Mouse (Mus musculus): ENCODE measurements around the gene Ergic1.

Gene Ergic1

DNA sequence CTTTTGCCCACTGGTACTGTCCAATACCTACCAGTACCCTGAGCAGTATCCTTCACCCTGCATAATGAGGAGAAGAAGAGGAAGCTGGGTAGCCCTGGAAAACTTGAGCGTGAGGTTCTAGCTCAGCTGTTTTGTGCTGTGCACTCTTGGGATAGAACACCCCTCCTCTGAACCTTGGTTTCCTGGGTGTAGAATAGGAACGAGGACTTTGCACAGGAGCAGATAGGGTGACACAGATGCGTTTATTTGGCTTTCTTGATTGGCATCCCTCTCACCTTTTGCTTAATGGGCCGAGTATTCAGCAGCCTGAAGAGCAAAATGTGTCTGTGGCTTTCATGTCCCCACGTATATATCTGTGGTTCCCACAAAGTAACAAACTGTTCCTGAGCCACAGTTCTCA, 60.6 kb downstream of the Ergic1 start:
- in situ Hi-C loops (cut with MboI), result no loop called here

DNA sequence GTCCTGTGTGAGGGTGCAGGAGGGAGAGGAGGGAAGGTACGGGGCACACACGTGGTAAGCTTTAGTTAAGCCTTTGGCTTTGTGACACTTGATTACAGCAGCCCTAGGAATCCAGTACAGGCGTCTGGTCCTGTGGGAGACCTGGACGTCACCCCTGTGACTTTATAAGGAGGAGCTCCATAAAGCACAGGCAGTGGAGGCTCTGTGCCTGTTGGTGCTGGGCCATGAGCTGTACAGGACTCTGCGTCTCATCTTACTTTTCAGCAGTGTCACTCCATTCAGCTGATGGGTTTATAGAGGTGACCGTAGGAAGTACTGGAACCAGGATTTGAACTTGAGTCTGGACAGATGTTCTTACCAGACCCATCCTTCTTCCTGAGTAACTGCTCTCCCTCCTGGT, 62.7 kb downstream of the Ergic1 start:
- in situ Hi-C loops (cut with MboI), result no loop called here

DNA sequence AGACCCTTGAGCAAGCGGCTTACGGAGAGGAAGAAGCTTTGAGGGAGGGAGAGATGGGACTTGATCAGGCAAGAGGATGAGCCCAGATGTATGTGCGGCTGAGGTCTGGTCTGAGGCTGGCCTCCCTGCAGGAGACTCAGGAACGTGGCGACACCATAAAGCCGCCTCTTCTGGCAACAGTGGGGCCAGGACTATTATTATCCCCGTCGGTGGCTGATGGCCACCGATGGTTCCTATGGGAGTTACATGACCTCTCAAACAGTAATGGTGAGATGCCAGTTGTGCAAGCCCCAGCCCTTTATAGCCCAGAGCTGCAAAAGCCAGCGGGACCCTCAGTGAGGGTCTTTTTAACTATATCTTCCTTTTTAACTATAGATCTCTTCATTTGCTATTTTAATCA, 63.7 kb downstream of the Ergic1 start:
- in situ Hi-C loops (cut with MboI), result loop anchor here (25.0 kb wide), 1 partner anchor 88 kb away; no protein-coding TSS in a partner anchor

DNA sequence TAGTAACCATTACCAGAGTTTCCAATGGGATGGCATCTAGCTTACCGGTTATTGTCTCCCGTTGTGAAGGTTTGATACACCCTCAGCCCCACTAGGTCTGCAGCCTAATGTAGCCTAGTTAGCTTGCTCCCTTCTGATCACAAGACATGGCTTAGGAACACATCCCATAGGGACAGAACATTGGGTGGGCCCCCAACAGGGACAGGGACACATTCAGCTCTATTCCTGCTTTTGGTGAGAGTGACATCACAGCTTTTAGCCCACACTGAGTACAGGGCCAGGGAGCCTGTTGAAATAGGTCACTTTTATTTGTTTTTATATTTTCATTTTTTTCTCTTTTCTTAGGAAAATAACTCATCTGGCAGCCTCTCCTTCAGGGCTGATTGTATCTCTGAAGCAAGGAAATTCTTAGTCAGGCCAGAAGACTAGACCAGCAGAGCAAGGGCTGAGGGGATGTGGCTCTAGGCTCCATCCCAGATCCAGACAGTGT, 64.3 kb downstream of the Ergic1 start:
- in situ Hi-C loops (cut with MboI), result loop anchor here (25.0 kb wide), 1 partner anchor 88 kb away; no protein-coding TSS in a partner anchor

DNA sequence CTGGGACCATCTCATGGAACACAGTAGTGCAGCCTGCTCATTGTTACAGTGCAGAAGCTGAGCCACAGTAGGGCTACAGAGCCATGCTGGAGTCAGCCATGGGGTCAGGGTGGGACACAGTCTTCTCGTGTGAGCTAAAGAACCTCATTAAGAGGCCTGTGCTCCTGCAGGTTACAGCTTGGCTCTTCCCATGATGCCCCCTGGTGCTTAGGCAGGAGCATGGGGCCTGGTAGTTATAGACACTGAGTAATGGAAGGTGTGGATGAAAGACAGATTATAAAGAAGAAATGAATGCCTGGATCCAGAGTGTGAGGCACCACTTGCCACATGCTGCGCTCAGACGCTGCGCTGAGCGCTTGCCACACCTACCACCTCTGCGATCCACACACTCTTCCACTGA, 67.2 kb downstream of the Ergic1 start:
- in situ Hi-C loops (cut with MboI), result loop anchor here (25.0 kb wide), 1 partner anchor 91 kb away; no protein-coding TSS in a partner anchor

DNA sequence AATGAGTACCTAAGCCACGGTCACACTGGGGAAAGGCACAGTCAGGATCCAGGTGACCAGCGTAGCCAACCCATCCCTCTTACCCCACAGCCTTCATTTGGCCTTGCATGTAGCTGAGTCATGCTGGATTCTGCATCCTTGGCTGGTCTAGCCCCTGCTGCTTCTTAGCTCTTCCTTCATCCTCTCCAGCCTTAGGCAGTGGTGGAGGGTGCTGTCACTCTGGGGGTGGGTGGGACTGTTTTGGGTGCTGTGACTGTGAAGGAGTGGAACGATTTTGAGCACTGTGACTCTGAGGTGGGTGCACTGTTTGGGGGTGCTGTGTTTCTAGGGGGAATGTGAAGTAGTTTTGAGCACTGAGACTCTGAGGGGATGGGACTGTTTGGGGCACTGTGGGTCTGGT, 67.6 kb downstream of the Ergic1 start:
- in situ Hi-C loops (cut with MboI), result loop anchor here (25.0 kb wide), 1 partner anchor 92 kb away; no protein-coding TSS in a partner anchor

DNA sequence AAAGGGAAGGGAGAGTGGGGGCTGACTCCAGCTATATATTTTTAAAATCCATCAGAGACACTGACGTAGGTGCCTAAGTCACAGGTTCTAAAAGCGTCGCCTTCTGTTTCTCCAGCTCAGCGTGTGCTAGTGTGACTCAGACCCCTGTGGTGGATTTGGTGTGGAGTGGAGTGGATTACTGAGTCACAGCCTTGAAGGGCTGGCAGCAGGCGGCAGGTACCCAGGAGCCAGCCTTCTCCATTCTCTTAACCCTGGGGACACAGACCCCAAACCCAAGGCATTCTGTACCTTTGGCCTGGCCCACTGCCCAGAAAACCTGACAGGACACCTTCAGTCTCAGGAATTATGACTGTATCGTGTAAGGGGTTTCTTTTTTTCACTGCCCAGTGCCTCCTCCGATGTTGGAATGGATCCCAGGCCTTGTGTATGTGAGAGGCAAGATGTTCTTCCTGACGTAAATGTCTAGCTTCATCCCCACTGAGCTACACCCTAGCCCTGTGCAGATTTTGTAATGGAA, 70.6 kb downstream of the Ergic1 start:
- in situ Hi-C loops (cut with MboI), result loop anchor here (25.0 kb wide), 1 partner anchor 95 kb away; no protein-coding TSS in a partner anchor

DNA sequence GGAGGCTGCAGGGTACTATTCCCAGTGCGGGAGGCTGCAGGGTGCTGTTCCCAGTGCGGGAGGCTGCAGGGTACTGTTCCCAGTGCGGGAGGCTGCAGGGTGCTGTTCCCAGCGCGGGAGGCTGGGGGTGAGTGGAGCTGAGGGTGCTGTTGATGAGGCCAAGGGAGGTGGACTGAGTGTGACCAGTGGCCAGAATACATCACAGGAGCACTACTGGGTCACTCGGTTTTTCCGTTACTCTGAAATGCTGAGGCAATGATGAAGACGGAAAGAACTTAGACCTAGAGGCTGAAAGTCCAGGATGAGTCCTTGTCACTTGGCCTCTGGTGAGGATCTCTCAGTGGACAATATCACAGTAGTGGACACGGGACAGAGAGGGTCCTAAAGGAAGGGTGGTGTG, 71.9 kb downstream of the Ergic1 start:
- in situ Hi-C loops (cut with MboI), result loop anchor here (25.0 kb wide), 1 partner anchor 96 kb away; no protein-coding TSS in a partner anchor

DNA sequence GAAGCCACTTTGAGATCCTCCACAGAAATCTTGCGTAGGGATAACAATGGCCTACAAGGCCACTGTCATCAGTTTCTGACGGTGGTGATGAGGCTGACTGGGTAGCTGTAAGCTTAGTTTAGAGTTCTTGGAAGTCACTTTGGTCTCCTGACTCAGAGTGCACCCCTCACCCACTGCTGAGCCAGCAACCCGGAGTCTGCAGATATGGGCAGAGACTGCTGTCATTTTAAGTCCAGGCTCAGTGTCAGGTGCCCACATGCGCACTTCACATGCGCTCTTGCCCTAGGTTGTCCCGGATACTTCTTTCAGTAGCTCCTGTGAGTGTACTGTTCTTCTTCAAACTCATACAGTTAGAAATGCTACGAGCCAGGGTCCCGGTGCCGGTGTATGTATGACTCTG, 72.6 kb downstream of the Ergic1 start:
- in situ Hi-C loops (cut with MboI), result loop anchor here (25.0 kb wide), 1 partner anchor 97 kb away; no protein-coding TSS in a partner anchor

DNA sequence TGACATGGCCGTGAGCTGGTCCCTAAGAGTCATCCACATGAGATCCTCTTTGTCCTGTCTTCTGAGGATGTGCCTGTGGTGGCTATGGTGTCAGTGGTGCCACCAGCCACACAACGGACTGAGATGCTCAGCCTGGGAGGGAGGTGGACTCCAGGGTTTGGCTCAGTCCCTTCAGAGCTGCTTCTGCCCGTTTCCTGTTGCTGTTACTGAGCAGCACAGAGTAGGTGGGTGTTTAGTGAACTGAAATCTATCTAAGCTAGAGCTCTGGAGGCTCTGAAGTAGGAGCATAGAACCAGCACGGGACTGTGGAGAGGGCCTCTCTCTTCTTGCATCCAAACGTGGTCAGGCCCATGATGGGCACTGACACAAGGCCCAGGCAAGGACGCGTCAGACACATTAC, 73.2 kb downstream of the Ergic1 start:
- in situ Hi-C loops (cut with MboI), result loop anchor here (25.0 kb wide), 1 partner anchor 97 kb away; no protein-coding TSS in a partner anchor

DNA sequence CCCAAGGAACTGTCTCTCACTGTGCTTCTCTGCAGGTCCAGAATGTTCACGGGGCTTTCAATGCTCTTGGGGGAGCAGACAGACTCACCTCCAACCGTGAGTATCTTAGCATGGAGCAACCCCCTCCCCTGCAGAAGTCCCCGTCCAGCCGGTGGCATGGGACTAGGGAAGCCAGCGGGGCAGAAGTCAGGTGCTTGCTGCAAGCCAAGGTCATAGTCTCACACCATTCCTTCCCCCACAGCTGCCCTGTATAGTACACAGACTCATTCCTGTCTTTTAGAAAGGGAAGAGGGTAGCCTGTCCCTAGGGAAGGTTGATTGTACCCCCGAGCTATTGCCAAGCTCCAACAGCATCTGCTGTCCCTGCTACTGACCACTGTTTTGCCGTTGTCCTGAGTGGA, 74.7 kb downstream of the Ergic1 start:
- in situ Hi-C loops (cut with MboI), result loop anchor here (5.0 to 25.0 kb wide), 2 partner anchors 99 to 174 kb away; no protein-coding TSS in a partner anchor

DNA sequence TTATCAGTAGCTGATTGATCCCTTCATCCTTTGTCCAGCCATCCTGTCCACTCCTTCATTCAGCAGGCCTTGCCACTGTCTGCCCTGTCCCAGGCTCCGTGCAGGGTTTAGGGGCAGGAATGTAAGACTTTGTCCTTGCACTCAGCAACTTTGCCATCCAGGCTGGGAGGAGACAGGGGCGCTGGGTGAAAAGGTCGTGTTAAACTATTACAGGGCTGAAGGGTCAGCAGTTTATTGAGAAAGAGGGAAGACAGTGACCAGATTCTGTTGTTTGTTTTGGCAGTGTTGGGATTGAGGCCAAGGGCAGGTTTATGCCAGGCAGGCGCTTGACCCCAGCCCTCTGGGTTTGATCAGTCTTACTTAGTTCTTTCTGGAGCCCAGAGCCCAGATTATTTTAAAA, 76.6 kb downstream of the Ergic1 start:
- in situ Hi-C loops (cut with MboI), result loop anchor here (5.0 to 25.0 kb wide), 2 partner anchors 101 to 176 kb away; no protein-coding TSS in a partner anchor

DNA sequence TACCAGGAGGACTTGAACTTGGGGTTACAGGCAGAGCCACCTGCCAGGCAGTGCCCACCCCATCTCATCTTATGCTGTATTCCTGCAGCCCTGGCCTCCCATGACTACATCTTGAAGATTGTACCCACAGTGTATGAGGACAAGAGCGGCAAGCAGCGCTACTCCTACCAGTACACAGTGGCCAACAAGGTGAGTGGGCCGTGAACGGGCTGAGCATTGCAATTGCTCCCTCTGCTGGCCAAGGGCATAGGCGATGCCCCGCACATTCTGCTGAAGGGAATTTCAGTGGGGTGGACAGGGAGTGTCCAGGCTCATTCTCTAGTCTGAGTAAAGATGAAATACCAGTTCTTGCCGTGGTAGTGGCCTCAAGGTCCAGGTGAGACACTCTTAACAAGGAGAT, 77.4 kb downstream of the Ergic1 start:
- in situ Hi-C loops (cut with MboI), result loop anchor here (5.0 to 25.0 kb wide), 2 partner anchors 101 to 176 kb away; no protein-coding TSS in a partner anchor

DNA sequence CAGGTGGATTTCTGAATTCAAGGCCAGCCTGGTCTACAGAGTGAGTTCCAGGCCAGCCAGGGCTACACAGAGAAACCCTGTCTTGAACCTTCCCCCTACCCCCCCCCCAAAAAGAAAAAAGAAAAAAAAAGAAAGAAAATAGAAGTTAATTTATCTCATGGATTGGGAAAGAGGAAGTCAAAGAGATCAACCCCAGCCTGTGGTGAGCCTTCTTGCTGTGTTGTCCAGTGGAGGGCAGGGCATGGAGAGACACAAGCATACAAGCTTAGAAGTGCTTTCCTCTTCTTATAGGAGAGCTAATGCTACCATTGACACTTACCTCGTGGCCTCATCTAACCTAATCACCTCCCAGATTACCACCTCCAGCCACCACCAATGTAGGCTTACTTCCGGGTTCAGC, 78.5 kb downstream of the Ergic1 start:
- in situ Hi-C loops (cut with MboI), result loop anchor here (5.0 to 25.0 kb wide), 2 partner anchors 102 to 177 kb away; no protein-coding TSS in a partner anchor

DNA sequence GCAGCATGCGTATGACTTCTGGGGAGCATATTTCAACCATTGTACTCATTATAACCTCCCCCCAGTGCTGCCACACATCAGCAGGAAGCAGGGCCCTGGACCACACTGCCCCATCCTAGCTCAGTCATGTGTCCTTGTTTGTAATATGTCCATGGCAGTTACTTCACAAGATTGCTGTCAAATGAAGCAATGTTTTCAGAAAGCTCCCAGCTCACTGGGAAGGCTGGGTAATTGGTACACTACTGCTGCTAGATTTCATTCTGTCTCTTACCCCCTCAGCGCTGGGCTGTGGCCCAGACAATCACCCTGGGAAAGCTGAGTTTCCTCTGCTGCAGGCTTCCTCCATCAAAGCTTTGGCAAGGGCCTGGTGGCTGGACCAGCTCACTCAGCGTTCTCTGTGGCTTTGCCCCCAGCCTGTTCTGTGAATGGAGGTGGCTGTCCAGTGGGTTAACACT, 79.0 kb downstream of the Ergic1 start:
- in situ Hi-C loops (cut with MboI), result loop anchor here (25.0 kb wide), 1 partner anchor 103 kb away; no protein-coding TSS in a partner anchor

DNA sequence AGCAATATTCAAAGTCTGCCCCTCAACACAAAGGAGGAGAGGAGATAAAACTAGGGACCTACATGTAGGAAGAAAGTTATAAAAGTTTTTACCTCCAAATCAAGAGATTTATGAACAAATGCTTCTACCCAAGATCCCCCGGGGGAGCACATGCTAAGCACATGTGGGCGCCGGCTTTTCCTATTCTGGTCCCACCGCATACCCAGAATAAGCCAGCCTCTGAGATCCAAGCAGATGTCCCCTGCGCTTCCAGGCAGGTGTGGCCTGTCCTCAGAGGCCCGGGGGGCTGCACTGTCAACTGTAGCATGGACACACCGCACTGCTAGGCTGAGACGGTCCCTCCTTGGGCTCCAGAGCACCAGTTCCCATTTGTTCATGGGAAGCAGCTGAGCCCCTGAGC, 82.2 kb downstream of the Ergic1 start:
- in situ Hi-C loops (cut with MboI), result loop anchor here (25.0 kb wide), 1 partner anchor 106 kb away; no protein-coding TSS in a partner anchor

DNA sequence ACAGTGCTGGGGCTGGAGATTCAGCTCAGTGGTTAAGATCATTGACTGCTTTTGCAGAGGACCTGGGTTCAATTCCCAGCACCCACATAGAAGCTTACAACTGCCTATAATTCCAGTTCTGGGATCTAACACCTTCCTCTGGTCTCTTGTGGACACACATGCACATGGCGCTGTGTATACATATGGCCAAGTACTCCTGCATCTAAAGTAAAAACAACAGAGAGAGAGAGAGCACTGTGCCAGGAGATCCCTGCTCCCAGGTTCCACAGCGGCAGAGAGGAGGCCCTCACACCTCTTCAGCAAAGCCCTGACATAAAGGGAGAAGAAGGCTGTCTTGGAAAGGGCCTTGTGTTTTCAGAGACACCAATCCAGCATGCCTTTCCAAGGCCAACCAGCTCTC, 82.7 kb downstream of the Ergic1 start:
- in situ Hi-C loops (cut with MboI), result loop anchor here (25.0 kb wide), 1 partner anchor 107 kb away; no protein-coding TSS in a partner anchor

DNA sequence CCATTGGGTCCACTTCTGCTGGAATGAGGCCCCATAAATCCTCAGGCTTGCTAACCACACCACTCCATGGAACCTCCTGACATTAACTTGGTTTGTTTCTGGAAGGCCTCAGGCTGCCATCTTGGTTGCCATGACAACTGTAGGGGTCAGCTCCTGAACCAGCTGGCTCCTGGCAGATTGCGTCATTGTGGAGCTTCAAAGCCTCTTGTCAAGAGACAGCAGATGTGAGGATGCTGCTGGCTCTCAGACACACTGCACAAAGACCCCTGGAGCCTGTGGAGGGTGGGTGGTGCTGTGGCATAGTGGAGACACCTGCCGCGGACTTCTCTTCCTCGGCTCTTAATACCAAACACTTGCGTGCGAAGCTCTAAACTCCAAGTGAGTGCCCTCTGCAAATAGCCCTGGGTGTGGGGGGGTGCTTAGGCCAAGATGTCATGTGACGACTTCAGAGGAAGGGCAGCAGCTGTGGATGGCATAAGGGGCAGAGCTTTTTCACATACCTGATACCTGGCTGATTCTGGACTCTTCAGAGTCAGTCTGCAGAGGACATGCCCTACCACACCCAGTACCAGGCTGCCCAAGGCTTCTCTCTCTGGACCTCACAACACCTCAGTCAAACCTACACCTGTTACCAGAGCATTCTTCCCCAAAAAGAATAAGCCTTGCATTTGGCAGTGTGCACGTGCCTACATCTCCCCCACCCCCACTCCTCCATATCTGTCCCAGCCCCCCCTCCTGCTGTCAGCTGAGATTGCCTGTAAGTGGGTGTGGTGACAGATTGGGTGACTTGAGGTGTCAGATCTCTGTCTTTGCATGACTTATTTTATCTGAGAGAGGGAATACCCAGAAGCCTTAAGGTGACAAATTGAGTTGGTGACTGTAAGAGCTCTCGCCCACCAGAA, 83.5 kb downstream of the Ergic1 start:
- in situ Hi-C loops (cut with MboI), result loop anchor here (25.0 kb wide), 1 partner anchor 107 kb away; no protein-coding TSS in a partner anchor

DNA sequence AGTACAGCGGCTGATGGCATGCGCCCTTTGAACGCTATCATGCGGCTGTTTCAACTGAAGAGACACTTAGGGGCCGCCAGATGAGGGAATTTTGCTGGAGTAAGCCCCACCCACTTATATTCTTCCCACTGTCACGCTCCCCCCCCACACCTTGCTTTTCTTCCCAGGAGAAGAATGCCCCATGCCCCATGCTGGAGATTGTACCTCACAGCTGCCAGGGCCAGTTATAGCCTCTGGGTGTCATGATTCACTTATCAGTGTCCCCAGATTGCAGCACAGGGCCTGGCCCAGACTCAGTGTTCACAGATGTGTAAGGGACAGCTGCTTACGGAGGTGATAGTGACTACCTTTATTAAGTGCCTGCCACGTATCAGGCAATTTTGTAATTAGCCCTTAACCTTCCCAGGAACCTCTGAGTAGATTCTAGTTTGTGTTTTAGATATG, 84.1 kb downstream of the Ergic1 start:
- in situ Hi-C loops (cut with MboI), result loop anchor here (25.0 kb wide), 1 partner anchor 108 kb away; no protein-coding TSS in a partner anchor

DNA sequence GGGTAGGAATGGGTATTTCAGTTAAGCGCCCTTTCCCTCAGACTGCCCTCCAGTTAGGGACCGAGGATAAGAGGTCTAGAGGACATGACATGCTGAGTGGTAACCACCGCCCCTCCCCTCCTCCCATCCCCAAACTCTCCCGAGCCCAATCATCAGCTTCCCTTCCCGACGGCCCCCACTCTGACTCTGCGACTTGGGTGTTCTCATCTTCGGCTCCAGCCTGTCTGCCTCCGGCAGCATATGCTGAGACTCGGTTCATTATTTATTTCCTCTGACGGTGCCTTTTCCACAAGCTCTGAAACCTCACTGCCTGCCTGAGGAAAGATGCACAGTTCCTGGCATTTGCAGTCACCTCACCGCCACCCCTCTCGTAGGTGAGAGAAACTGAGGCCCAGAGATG, 86.0 kb downstream of the Ergic1 start:
- in situ Hi-C loops (cut with MboI), result loop anchor here (25.0 kb wide), 1 partner anchor 110 kb away; no protein-coding TSS in a partner anchor

DNA sequence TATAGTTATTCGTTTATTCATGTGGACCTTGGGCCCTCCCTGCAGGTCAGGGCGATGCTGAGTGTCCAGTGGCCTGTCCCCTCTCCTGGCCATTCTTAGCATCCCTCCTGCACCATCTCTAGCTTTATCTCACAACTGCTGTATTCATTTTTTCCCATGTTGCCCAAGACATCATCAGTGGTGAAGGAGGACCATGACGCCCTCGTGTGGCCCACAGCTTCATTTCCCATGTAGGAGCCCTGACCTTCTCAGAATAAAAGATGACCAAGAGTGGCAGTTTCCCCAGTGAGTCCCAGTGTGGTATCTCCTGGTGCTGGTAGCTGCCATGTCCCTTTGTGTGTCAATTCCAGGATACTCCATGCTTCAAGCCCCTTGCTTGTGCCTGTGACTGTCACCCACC, 88.3 kb downstream of the Ergic1 start:
- in situ Hi-C loops (cut with MboI), result loop anchor here (25.0 kb wide), 1 partner anchor 112 kb away; no protein-coding TSS in a partner anchor
